Mouse (Mus musculus): ENCODE measurements around the gene Aup1. TPM values are rescaled to one million over a fixed set of nuclear protein-coding genes. Genes with fewer than 3 reads are reported as not detected.

Aup1 gene
- total RNA-seq, 2 experiments from 2014 or later = 104 to 113 TPM

GRCm38 (mm10) chr6:83092416-83093127 is 38.3 kb downstream of the Aup1 start:
- DNase-seq (ENCODE audit: low spot score in 2 of 2) = no peak
- intact Hi-C loops (cut with DNase I) = no loop called here

GRCm38 (mm10) chr6:83095968-83096367 is 41.6 kb downstream of the Aup1 start:
- DNase-seq (ENCODE audit: low spot score in 2 of 2) = no peak
- intact Hi-C loops (cut with DNase I) = no loop called here

GRCm38 (mm10) chr6:83098411-83098810 is 44.1 kb downstream of the Aup1 start:
- intact Hi-C loops (cut with DNase I) = no loop called here
- no peak for DNase-seq (ENCODE audit: low spot score in 2 of 2)

GRCm38 (mm10) chr6:83101316-83101687 is 47.0 kb downstream of the Aup1 start, which contains the start of the genes Ccdc142 and Gm42688:
TSS of gene Ccdc142 (plus strand) at chr6:83101601.
TSS of gene Gm42688 (plus strand) at chr6:83101617.
- intact Hi-C loops (cut with DNase I) = loop anchor here (1.0 kb wide), 2 partner anchors 47 to 105 kb away; partner anchors contain the start of gene Aup1
- DNase-seq (ENCODE audit: low spot score in 2 of 2) = peak; percentile 89 to 92

- peak; percentile 46 to 63 for DNase-seq (ENCODE audit: low spot score in 2 of 2)
- intact Hi-C loops (cut with DNase I) = loop anchor here (1.0 kb wide), 2 partner anchors 48 to 106 kb away; partner anchors contain the start of gene Aup1
Measured at GRCm38 (mm10) chr6:83101688-83102556, 47.6 kb downstream of the Aup1 start.

GRCm38 (mm10) chr6:83103130-83103650 is 48.9 kb downstream of the Aup1 start:
- intact Hi-C loops (cut with DNase I) = no loop called here
- DNase-seq (ENCODE audit: low spot score in 2 of 2) = no peak

GRCm38 (mm10) chr6:83104158-83104557 is 49.8 kb downstream of the Aup1 start:
- peak in 1 of 2 experiments; percentile 80 for DNase-seq (ENCODE audit: low spot score in 2 of 2)
- intact Hi-C loops (cut with DNase I) = no loop called here

Small RNA genes lying within 50 kb of the gene (microRNA-seq; reads per million reads assigned to microRNA genes)
- gene Mir3470a = 0 reads per million in 2 experiments
- gene Mir7040 = 0 to 0.53 reads per million in 2 experiments

Other genes starting within 250 kb of the Aup1 start
- 10 to 100 TPM; 44.5 to 45.6 TPM for gene Sema4f, start 114.8 kb upstream of the Aup1 start, total RNA-seq (2021)
- gene M1ap, start 107.6 kb upstream of the Aup1 start, total RNA-seq (2021) = under 1 TPM in 1 of 2 experiments, not detected in 1; 0.23 TPM
- gene Dok1, start 21.1 kb upstream of the Aup1 start, total RNA-seq (2021) = 1 to 10 TPM; 1.5 to 2.3 TPM
- 1 to 10 TPM; 3.0 to 3.3 TPM for gene Loxl3, start 20.3 kb upstream of the Aup1 start, total RNA-seq (2021)
- 10 to 100 TPM; 52.2 to 57.5 TPM for gene Htra2, start 752 bp downstream of the Aup1 start, total RNA-seq (2021)
- under 1 TPM; 0.44 to 0.79 TPM for gene Dqx1, start 3.3 kb downstream of the Aup1 start, total RNA-seq (2021)
- not detected for gene Tlx2, start 15.8 kb downstream of the Aup1 start, total RNA-seq (2021)
- gene Pcgf1, start 23.3 kb downstream of the Aup1 start, total RNA-seq (2021) = 10 to 100 TPM; 21.9 to 24.3 TPM
- gene Lbx2, start 31.8 kb downstream of the Aup1 start, total RNA-seq (2021) = under 1 TPM in 1 of 2 experiments, not detected in 1; 0.46 TPM
- gene Ccdc142, start 47.1 kb downstream of the Aup1 start, total RNA-seq (2021) = 1 to 10 TPM; 3.5 to 4.9 TPM
- 1 to 10 TPM; 4.1 to 5.5 TPM for gene Gm42688, start 47.1 kb downstream of the Aup1 start, total RNA-seq (2021)
- gene Mrpl53, start 54.5 kb downstream of the Aup1 start, total RNA-seq (2021) = 10 to 100 TPM; 61.7 to 64.8 TPM
- gene Mogs, start 61.0 kb downstream of the Aup1 start, total RNA-seq (2021) = 10 to 100 TPM; 24.4 to 27.3 TPM
- 10 to 100 TPM; 44.2 to 53.8 TPM for gene Wbp1, start 67.0 kb downstream of the Aup1 start, total RNA-seq (2021)
- 10 to 100 TPM; 15.1 to 18.8 TPM for gene Ino80b, start 70.9 kb downstream of the Aup1 start, total RNA-seq (2021)
- gene Rtkn, start 80.9 kb downstream of the Aup1 start, total RNA-seq (2021) = 10 to 100 TPM; 55.2 to 62.4 TPM
- 10 to 100 TPM; 29.0 to 31.6 TPM for gene Wdr54, start 101.9 kb downstream of the Aup1 start, total RNA-seq (2021)
- 10 to 100 TPM; 31.4 to 32.5 TPM for gene 1700003E16Rik, start 101.9 kb downstream of the Aup1 start, total RNA-seq (2021)
- 100 to 1,000 TPM; 341 to 348 TPM for gene Dctn1, start 111.4 kb downstream of the Aup1 start, total RNA-seq (2021)
- 1 to 10 TPM; 1.1 TPM for gene Slc4a5, start 165.3 kb downstream of the Aup1 start, total RNA-seq (2021)

Measured in left cerebral cortex, postnatal 14 days (tissue).